Mouse (Mus musculus): ENCODE data around the gene Npm1.

Npm1 gene

GRCm38 (mm10) chr11:33162998-33163506 is at the start of gene Npm1:
TSS of gene Npm1 (minus strand) at chr11:33163206.
- peak; percentile 98 for DNase-seq (ENCODE audit: low read depth, low spot score)

GRCm38 (mm10) chr11:33207411-33207810 is 44.4 kb upstream of the Npm1 start:
- DNase-seq (ENCODE audit: low read depth, low spot score) = no peak

GRCm38 (mm10) chr11:33204966-33205365 is 42.0 kb upstream of the Npm1 start:
- no peak for DNase-seq (ENCODE audit: low read depth, low spot score)

- DNase-seq (ENCODE audit: low read depth, low spot score) = no peak
Measured at GRCm38 (mm10) chr11:33204329-33204705, 41.3 kb upstream of the Npm1 start.

- no peak for DNase-seq (ENCODE audit: low read depth, low spot score)
Measured at GRCm38 (mm10) chr11:33203383-33204328, 40.6 kb upstream of the Npm1 start, which contains the start of gene Tlx3. TSS of gene Tlx3 (minus strand) at chr11:33203589.

- DNase-seq (ENCODE audit: low read depth, low spot score) = no peak
Measured at GRCm38 (mm10) chr11:33202972-33203371, 40.0 kb upstream of the Npm1 start.

GRCm38 (mm10) chr11:33202296-33202695 is 39.3 kb upstream of the Npm1 start:
- DNase-seq (ENCODE audit: low read depth, low spot score) = no peak

- DNase-seq (ENCODE audit: low read depth, low spot score) = no peak
Measured at GRCm38 (mm10) chr11:33201626-33202010, 38.6 kb upstream of the Npm1 start.

GRCm38 (mm10) chr11:33200764-33201625 is 38.0 kb upstream of the Npm1 start:
- no peak for DNase-seq (ENCODE audit: low read depth, low spot score)

GRCm38 (mm10) chr11:33199906-33200763 is 37.1 kb upstream of the Npm1 start:
- no peak for DNase-seq (ENCODE audit: low read depth, low spot score)

GRCm38 (mm10) chr11:33199117-33199514 is 36.1 kb upstream of the Npm1 start:
- DNase-seq (ENCODE audit: low read depth, low spot score) = no peak

GRCm38 (mm10) chr11:33198351-33199116 is 35.5 kb upstream of the Npm1 start:
- DNase-seq (ENCODE audit: low read depth, low spot score) = no peak

GRCm38 (mm10) chr11:33197673-33198072 is 34.7 kb upstream of the Npm1 start:
- DNase-seq (ENCODE audit: low read depth, low spot score) = no peak

- DNase-seq (ENCODE audit: low read depth, low spot score) = no peak
Measured at GRCm38 (mm10) chr11:33197133-33197514, 34.1 kb upstream of the Npm1 start.

- DNase-seq (ENCODE audit: low read depth, low spot score) = no peak
Measured at GRCm38 (mm10) chr11:33196447-33197132, 33.6 kb upstream of the Npm1 start.

GRCm38 (mm10) chr11:33195531-33196446 is 32.8 kb upstream of the Npm1 start:
- DNase-seq (ENCODE audit: low read depth, low spot score) = no peak

- DNase-seq (ENCODE audit: low read depth, low spot score) = no peak
Measured at GRCm38 (mm10) chr11:33195061-33195460, 32.1 kb upstream of the Npm1 start.

GRCm38 (mm10) chr11:33193695-33194094 is 30.7 kb upstream of the Npm1 start:
- no peak for DNase-seq (ENCODE audit: low read depth, low spot score)

- no peak for DNase-seq (ENCODE audit: low read depth, low spot score)
Measured at GRCm38 (mm10) chr11:33181804-33182203, 18.8 kb upstream of the Npm1 start.

All from telencephalon, adult 2 months (tissue).